Mouse (Mus musculus) bone marrow macrophage, adult 2 months (primary cell): ENCODE measurements at regions not wholly inside any gene's neighbourhood (a gene's known extent, or its start where the extent isn't known, plus 50 kb on each side); places are given as distances from the start of the nearest gene placed in this dataset.

Source experiments
- H3K27ac ChIP-seq: 2 replicates; pipeline ENCODE4 v1.5.1; 2012; ENCODE audit warnings: low read depth, low read length; ENCODE audit not compliant: insufficient read depth
- H3K4me1 ChIP-seq: 2 replicates; pipeline ENCODE4 v1.6.1; 2012; ENCODE audit warnings: low read length; ENCODE audit not compliant: control insufficient read depth, insufficient read depth
- H3K4me3 ChIP-seq: 2 replicates; pipeline ENCODE4 v1.5.1; 2012; ENCODE audit warnings: mild to moderate bottlenecking, low read length, moderate library complexity; ENCODE audit not compliant: insufficient read depth
- CTCF ChIP-seq: IDR thresholded peaks from 2 replicates; pipeline ENCODE4 v1.5.1; 2012; ENCODE audit warnings: low read depth, mild to moderate bottlenecking, low read length, moderate library complexity
- POLR2A ChIP-seq: IDR thresholded peaks from 2 replicates; pipeline ENCODE4 v1.6.1; 2012; ENCODE audit warnings: mild to moderate bottlenecking, low read depth, low read length, borderline replicate concordance

DNA sequence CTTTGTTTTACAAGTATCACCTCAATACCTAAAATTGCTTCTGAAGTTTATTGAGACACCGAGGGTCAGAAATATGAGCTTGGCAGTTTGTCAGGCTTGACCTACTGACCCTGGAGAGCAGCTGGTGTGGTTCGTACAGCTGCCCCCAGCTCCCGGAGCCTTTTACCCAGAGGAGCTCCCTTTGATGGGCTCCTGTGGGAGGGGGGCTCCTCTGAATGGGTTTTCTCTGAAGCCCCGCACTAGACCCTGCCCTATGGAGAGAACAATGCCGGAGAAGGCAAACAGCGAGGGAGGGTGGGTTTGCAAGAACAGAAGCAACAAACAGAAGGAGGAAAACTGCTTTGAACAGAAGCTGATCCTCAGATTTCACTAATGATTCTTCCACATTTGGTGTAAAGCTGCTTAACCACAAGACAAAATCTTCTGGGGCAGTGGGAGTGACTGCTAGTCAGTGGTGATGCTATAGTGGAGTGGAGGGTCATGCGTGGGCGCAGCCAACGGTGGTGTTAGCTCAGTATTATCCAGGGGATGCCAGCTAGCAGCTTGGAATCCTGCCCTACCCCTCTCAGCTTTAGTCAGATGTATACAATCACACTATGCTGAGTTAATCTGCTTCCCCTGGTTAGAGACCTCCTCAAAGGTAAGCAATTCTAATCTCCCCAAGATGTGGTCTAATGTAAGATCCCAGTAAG, 95.3 kb upstream of the Cxcr4 start:
- Histone ChIP-seq H3K4me1 (peaks cover 2% of the 10 kb centered on the region; the same call in 1 of the 2 replicates), H3K4me3 (no peak overlapping the region), H3K27ac (no peak overlapping the region)
- no peak for TF ChIP-seq CTCF
- no peak for TF ChIP-seq POLR2A

DNA sequence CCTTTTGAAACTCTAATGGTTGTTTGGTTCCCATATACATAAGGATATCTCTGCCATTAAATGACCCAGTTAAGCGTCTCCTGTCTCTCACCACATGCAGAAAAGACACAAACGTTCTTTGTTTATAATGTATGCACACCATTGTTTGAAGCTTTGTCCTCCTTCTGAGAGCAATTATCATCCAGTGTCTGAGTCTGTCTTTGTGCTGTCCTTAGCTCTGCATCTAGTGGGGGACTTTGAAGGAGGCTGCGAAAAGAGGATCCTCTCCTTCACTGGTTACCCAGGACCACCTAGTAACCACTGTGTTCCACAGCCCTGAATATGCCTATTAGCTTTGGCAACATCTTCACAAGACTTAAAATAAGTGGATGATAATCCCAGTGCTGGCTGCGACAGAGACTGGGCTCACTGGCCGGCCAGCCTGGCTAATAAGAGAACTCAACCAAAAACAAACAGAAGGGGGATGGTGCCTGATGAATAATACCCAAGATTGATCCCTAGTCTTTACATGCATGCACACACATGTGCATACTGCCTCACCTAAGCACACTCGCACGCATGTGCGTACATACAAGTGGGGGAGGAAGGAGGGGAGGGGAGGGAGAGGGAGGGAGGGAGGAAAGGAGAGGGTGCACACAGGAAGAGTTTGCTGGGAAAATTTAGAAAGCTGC, 93.5 kb upstream of the Cxcr4 start:
- H3K4me3 ChIP-seq: no peak overlapping the region
- peaks cover 2% of the 10 kb centered on the region; the same call in 1 of the 2 replicates for H3K4me1 ChIP-seq
- TF ChIP-seq CTCF: no peak
- no peak for TF ChIP-seq POLR2A
- H3K27ac ChIP-seq: no peak overlapping the region

DNA sequence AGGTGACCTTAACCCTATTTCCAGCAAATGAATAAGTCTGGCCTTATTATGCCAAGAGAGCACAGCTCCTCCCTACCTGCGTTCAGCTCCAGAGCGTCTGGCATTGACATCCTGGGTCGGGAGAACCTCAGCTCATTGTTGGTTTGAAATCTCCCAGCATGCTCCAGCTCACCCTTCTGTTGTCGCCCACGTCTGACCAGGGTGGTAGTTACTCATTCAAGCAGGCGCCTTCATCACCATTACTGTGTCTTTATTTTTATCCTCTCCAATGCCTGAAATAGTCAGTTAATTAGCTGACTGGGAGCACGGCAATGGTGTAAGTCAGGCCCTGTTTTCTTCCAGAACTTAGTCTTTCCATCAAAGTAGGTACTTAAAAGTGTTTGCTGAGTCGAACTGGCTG, 90.8 kb upstream of the Cxcr4 start:
- TF ChIP-seq POLR2A (no peak), CTCF (no peak)
- Histone ChIP-seq H3K4me3 (no peak overlapping the region), H3K27ac (no peak overlapping the region), H3K4me1 (peaks cover under 1% of the 10 kb centered on the region; the same call in 1 of the 2 replicates)

DNA sequence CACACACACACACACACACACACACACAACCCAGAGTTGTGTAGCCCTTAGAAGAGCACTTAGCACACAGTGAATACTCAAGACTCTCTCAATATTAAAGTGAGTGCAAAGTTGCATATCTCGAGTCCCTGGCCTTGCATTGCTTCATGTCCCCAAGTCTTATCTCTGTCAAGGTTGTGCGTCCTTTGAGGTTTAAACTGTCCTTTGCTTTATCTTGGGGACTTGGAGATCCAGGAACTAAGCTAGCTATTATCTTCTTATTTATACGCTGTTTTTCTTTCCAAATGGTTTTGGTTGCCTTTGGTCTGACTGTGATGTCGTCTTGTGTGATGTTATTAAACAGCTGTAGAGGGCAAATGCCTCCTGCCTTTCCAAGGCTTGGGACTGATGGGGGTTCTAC, 89.2 kb upstream of the Cxcr4 start:
- no peak overlapping the region for H3K4me3 ChIP-seq
- H3K4me1 ChIP-seq: no peaks in the 10 kb centered on the region
- H3K27ac ChIP-seq: no peak overlapping the region
- TF ChIP-seq POLR2A (no peak), CTCF (no peak)

DNA sequence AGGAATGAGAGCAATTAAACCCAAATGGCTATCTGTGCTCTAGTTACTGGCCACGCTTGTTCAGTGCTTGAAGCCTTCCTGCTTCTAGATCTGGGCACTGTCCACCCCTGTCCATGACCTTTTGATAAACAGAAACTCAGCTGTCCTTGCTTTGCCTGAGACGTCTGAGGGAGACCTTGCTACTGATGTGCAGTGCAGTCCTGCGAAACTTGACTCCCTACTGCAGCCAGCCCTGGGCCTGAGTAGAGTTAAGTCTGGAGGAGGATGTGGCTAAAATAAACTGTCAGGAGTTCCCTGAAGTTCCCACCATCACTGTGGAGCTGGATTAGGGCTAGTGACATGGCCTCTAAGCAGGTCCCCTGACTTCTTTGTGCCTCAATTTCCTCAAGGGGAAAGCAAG, 88.4 kb upstream of the Cxcr4 start:
- H3K27ac ChIP-seq: no peak overlapping the region
- no peaks in the 10 kb centered on the region; the same call in 1 of the 2 replicates for H3K4me1 ChIP-seq
- no peak for TF ChIP-seq CTCF
- TF ChIP-seq POLR2A: no peak
- H3K4me3 ChIP-seq: no peak overlapping the region

DNA sequence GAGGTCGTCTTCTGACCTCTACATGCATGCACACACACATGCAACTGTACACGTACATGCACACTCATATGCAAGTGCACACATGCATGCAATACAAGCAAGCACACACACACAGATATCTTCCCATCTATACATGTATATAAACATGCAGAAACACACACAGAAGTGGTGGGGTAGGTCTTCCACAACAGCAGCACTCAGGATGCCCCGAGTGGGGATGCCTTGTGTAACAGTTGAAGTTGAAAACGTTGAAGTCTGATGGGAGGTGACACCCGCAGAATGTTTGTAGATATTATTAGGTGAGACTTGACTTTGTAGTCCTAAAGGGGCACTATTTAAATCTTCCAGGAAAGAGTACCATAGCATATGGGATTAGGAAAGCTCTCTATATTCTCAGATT, 87.9 kb upstream of the Cxcr4 start:
- Histone ChIP-seq H3K4me1 (no peaks in the 10 kb centered on the region; the same call in 1 of the 2 replicates), H3K27ac (no peak overlapping the region)
- TF ChIP-seq CTCF (no peak), POLR2A (no peak)

DNA sequence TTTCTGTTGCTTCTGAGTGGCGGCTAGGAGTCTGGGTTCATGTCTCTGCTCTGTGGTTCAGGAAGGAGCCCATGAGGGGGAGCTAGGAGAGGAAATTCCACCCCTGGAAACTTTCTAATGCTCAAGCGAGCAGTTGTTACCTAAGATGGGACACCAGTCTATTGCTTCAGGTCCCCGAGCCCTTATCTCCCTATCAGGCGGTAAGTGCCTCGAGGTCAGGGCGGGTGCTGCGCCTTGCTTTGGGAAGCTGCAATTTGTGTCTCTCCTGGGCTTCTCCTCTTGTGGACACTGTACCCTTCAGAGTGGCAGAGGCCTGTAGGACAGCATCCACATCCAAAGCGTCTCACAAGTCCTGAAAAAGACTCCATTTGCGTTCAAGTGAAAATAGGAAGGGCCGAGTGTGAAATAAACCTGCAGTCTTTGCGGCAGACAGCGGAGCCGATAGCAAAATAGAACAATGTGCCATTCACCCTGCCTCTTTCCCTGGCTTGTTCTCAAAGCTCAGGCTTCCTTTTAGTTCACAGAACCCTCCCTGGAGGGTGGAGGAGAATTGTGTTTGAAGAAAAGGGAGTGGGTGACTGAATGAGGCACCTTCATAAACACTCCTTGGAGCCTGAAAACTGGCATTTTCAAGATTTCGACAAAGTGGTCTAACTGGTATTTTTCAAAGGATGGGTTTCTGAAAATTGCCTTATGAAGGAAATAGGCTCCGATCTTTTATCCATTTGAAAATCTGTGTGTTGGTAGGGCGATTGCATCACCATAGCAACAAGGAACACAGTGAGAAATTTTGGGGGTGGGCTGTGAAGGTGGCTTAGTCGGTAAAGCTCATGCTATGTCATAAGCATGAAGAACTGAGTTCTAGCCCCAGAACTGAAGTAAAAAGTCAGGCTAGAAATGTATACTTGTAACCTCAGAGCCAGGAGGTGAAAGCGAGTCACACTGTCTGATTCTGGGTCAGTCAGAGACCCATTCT, 87.2 kb upstream of the Cxcr4 start:
- Histone ChIP-seq H3K4me3 (no peak overlapping the region), H3K27ac (no peak overlapping the region), H3K4me1 (no peaks in the 10 kb centered on the region; the same call in 1 of the 2 replicates)
- TF ChIP-seq POLR2A: no peak
- TF ChIP-seq CTCF: no peak

More for the DNA sequence above, 87.9 kb upstream of the Cxcr4 start:
- H3K4me3 ChIP-seq: no peak overlapping the region

DNA sequence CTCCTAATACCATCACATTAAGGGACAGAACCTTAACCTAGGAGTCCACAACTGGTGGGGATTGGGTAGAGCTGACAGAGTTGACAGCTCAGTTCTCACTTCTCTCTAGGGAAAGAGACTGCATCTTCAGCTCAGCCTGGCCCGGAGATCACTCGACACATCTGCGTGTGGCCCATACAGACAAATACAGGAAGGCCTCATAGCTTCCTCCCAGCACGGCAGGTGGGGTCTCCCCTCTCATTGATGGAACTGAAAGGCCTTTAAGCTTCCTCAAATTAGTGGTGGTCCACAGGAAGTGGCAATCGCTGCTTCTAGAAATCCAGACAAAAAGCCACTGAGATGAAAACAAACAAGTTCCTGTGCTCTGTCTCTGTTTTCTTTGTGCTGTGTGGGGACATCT, 83.4 kb upstream of the Cxcr4 start:
- no peak overlapping the region for H3K4me3 ChIP-seq
- TF ChIP-seq CTCF (no peak), POLR2A (no peak)
- H3K27ac ChIP-seq: no peak overlapping the region
- no peaks in the 10 kb centered on the region; the same call in 1 of the 2 replicates for H3K4me1 ChIP-seq

DNA sequence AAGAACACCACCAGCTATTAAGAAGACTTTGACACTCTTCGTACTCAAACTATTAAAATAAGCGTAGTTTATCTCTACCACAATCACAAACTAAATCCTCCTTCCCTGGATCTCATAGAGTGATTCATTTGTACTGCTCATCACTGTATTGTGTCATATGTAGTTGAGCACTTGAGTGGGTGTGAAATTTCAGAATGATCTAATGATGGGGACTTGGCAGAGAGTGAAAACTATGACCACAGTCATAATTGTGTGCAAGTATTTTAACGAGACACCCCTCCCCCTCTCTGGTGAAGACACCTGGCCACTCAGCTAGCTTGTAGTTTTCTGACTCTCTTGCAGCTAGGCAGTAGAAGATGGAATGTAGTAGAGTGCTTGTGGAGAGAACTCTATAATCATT, 80.2 kb upstream of the Cxcr4 start:
- Histone ChIP-seq H3K27ac (no peak overlapping the region), H3K4me3 (no peak overlapping the region), H3K4me1 (no peaks in the 10 kb centered on the region; the same call in 1 of the 2 replicates)
- no peak for TF ChIP-seq CTCF
